Mouse (Mus musculus) kidney, adult 2 months (tissue): ENCODE measurements around the gene Aip.

Source experiments
- CTCF ChIP-seq: fragments of 200-500 bp; conservative IDR thresholded peaks from 2 replicates; pipeline ENCODE4 v1.5.1; 2011; ENCODE audit warnings: low read depth, mild to moderate bottlenecking, control low read depth, low read length, moderate library complexity, mixed read lengths; ENCODE audit not compliant: insufficient read depth, insufficient read length
- POLR2A ChIP-seq: fragments of 200-500 bp; IDR thresholded peaks from one replicate; pipeline ENCODE4 v1.6.1; 2011; ENCODE audit warnings: low read depth, low read length, control low read depth

- TF ChIP-seq POLR2A: no peak
- no peak for TF ChIP-seq CTCF
These were observed 22.3 kb upstream of the Aip start for GRCm38 (mm10) chr19:4147782-4148490.
